Mouse (Mus musculus) hindbrain, embryonic 11.5 days (tissue): ENCODE results near the gene Ap3s2. TPM values are rescaled to one million over a fixed set of nuclear protein-coding genes. Genes with fewer than 3 reads are reported as not detected.

ENCODE experiments used
- ATAC-seq: fragments of 200-750 bp; cut with Nextera tagmentation; 2 replicates; pipeline ENCODE4 v1.8.0; 2017; ENCODE audit warnings: mild to moderate bottlenecking, moderate TSS enrichment, moderate library complexity; ENCODE audit not compliant: low FRiP score
- DNase-seq: peaks from one replicate; pipeline ENCODE4 v3.0.0-alpha.2; 2015; ENCODE audit warnings: low spot score
- H3K27ac ChIP-seq: fragments of 300-500 bp; sonication (generic); 2 replicates; pipeline ENCODE4 v1.5.1; 2014; ENCODE audit warnings: mild to moderate bottlenecking, low read depth, low read length
- H3K27me3 ChIP-seq: fragments of 300-500 bp; sonication (generic); 2 replicates; pipeline ENCODE4 v1.6.1; 2014; ENCODE audit warnings: mild to moderate bottlenecking, low read length, moderate library complexity, mixed read lengths; ENCODE audit not compliant: control insufficient read depth, insufficient read depth
- H3K36me3 ChIP-seq: fragments of 300-500 bp; sonication (generic); 2 replicates; pipeline ENCODE4 v1.6.1; 2014; ENCODE audit warnings: mild to moderate bottlenecking, low read length, moderate library complexity, mixed read lengths; ENCODE audit not compliant: control insufficient read depth, insufficient read depth
- H3K4me1 ChIP-seq: fragments of 300-500 bp; sonication (generic); replicated peaks from 2 replicates; pipeline ENCODE4 v1.6.1; 2014; ENCODE audit warnings: low read length, mixed read lengths; ENCODE audit not compliant: control insufficient read depth, insufficient read depth
- H3K4me2 ChIP-seq: fragments of 300-500 bp; sonication (generic); replicated peaks from 2 replicates; pipeline ENCODE4 v1.6.1; 2014; ENCODE audit warnings: mild to moderate bottlenecking, low read depth, low read length
- H3K4me3 ChIP-seq: fragments of 300-500 bp; sonication (generic); 2 replicates; pipeline ENCODE4 v1.5.1; 2014; ENCODE audit warnings: low read depth, low read length
- H3K9ac ChIP-seq: fragments of 300-500 bp; sonication (generic); 2 replicates; pipeline ENCODE4 v1.6.1; 2014; ENCODE audit warnings: low read depth, low read length
- H3K9me3 ChIP-seq: fragments of 300-500 bp; sonication (generic); 2 replicates; pipeline ENCODE4 v1.6.1; 2016; ENCODE audit warnings: low read length; ENCODE audit not compliant: control insufficient read depth
- WGBS: fragments of 180-500 bp; shearing (Covaris S2); extraction: QIAGEN DNeasy Blood & Tissue Kit; methylation state at CpG from one replicate; pipeline ENCODE4 v1.1.7; 2014; 5-methylcytosine and 5-hydroxymethylcytosine counted together
- polyA plus RNA-seq: library from polyadenylated mRNA; unstranded; fragments of >200 nt; fragmentation: Nextera tagmentation; extraction: Ambion mirVana; gene quantifications from 2 replicates; pipeline ENCODE4 v1.2.1, GENCODE M21; 2014

Gene Ap3s2
- polyA plus RNA-seq, 1 experiment from 2014 or later: 46.6 TPM

- H3K27ac ChIP-seq: no peak overlapping the region
- ATAC-seq (no peak), DNase-seq (no peak)
- H3K9ac ChIP-seq: no peak overlapping the region
- no peak overlapping the region for H3K4me3 ChIP-seq
- no peaks in the 10 kb centered on the region for H3K4me1 ChIP-seq
- H3K36me3 ChIP-seq: no peaks in the 10 kb centered on the region
- no peak overlapping the region for H3K4me2 ChIP-seq
- 98% methylated on average over 6 of the region's 6 CpGs for WGBS
- H3K27me3 ChIP-seq: no peaks in the 10 kb centered on the region
- H3K9me3 ChIP-seq: no peaks in the 10 kb centered on the region
These were observed 19.7 kb downstream of the Ap3s2 start for GRCm38 (mm10) chr7:79900753-79901152.

DNA sequence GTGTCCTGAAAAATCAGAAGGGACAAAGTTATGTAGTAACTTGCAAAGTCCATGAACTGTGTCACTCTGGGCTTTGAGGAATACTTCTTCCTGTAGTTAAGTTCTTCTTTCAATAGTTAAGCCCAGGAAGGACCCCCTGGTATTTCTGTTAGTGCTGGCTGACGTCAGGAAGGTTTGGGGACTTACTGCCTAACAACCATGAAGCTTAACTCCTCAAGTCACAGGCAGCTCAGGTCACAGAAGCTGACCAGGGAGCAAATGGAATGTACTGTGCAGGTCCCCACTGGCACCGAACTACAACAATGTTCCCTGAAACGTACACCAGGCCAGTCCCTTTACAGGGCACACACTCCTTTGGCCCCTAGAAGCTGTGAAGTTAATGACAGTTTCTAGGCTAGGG, 25.2 kb downstream of the Ap3s2 start:
- Histone ChIP-seq H3K4me1 (no peaks in the 10 kb centered on the region), H3K27me3 (no peaks in the 10 kb centered on the region), H3K9me3 (no peaks in the 10 kb centered on the region), H3K9ac (no peak overlapping the region), H3K27ac (no peak overlapping the region), H3K4me2 (no peak overlapping the region), H3K4me3 (no peak overlapping the region), H3K36me3 (no peaks in the 10 kb centered on the region)
- no peak for ATAC-seq
- DNase-seq: no peak
- 80% methylated on average over 3 of the region's 3 CpGs for WGBS

- no peaks in the 10 kb centered on the region for H3K27me3 ChIP-seq
- no peak overlapping the region for H3K27ac ChIP-seq
- 95% methylated on average over 1 of the region's 1 CpGs for WGBS
- no peaks in the 10 kb centered on the region for H3K36me3 ChIP-seq
- H3K4me2 ChIP-seq: no peak overlapping the region
- no peak for ATAC-seq
- H3K9ac ChIP-seq: no peak overlapping the region
- no peaks in the 10 kb centered on the region for H3K4me1 ChIP-seq
- no peak overlapping the region for H3K4me3 ChIP-seq
- DNase-seq: no peak
- no peaks in the 10 kb centered on the region for H3K9me3 ChIP-seq
These were observed 25.7 kb downstream of the Ap3s2 start for GRCm38 (mm10) chr7:79894790-79895189.

DNA sequence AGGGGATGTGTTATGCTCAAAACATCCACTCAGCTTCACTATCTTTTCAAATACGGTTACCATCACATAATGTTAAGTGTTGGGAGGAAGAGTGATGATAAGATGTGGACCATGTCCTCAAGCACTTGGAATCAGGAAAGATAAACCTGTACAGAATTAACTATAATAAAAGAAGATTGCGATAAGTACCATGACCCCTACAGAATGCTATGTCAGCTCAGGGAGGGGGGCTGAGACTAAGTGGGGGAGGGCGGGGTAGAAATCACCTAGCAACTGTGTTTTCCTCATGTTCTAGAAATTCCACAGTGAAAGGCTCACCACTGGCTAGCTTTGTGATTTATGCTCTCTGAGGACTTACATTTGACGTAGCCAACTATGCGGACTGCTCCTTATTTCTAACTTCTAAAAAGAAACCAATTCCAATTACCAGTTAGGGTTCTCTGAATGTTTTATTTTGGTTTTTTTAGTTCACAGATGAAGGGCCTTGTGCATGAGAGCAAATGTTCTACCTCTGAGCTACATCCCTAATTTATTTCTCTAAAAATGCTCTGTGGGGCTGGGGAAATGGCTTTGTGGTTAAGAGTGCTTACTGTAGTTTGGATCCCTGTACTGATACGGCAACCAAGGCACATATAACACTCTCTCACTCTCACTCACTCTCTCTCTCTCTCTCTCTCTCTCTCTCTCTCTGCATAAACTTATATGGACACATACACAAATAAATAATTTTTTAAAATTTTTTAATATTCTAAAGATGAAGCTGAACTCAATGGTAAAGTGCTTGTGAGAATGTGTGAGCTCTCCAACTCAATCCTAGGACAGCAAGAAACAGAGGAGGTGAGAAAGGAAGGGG, 27.6 kb downstream of the Ap3s2 start:
- H3K36me3 ChIP-seq: no peaks in the 10 kb centered on the region
- H3K4me3 ChIP-seq: no peak overlapping the region
- WGBS: 89% methylated on average over 6 of the region's 6 CpGs
- no peak overlapping the region for H3K4me2 ChIP-seq
- H3K27me3 ChIP-seq: no peaks in the 10 kb centered on the region
- no peaks in the 10 kb centered on the region for H3K9me3 ChIP-seq
- no peak overlapping the region for H3K27ac ChIP-seq
- H3K4me1 ChIP-seq: no peaks in the 10 kb centered on the region
- no peak for DNase-seq
- no peak overlapping the region for H3K9ac ChIP-seq
- no peak for ATAC-seq

DNA sequence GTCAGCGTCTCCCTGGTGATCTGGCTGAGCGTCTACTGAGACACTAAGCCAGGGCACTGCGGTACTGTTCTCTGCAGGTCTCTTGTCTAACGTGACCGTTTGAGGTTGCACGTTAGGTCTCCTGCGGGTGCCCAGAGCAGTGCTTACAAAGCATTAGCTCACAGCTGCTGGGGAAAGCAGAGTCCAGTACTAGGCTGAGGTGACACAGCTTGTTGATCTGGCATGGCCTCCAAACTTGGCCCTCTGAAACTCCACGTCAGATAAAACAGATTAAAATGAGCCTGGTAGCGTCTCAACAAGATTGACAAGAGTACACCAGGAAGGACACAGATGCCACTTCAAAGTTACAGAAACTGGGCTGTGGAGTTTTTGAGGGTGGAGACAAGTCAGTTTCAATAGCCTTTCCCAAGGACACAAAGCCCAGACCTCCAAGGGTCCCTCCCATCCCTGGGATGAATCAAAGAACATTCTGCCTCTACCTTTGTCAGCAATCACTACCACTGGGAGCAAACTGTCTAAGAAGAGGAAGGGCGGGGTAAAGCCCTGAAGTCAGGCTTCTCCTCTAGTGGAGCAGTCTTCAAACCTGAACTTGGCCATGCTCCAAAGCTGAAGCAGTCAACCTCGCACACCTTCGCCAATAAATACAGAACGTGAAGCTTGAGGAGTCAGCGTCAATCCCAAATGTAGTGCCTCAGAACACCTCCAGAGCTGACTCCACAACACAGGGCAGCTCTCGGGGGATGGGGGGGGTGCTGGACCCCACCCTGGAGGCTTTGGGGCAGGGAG, 29.8 kb downstream of the Ap3s2 start:
- DNase-seq: no peak
- H3K27me3 ChIP-seq: no peaks in the 10 kb centered on the region
- 89% methylated on average over 15 of the region's 15 CpGs for WGBS

DNA sequence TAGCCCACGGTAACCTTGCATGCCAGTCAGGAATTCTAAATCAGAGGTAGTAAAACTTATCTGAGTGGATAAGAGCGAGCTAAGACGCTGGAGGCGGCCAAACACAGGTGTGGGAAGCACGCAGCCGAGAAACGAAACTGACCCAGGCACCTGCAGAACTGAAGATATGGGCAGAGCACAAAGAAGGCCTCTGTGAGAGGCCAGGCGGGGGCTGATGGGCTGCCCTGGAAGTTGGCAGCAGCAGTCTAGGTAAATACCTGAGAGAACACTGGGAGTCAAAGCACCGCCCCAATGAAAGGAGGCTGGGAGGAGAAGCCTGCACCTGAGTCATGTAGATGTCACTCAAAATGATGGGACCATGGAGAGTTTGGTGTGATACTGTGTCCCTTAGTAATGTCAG, 31.8 kb downstream of the Ap3s2 start:
- no peaks in the 10 kb centered on the region for H3K36me3 ChIP-seq
- no peaks in the 10 kb centered on the region for H3K27me3 ChIP-seq
- ATAC-seq: no peak
- H3K4me3 ChIP-seq: no peak overlapping the region
- no peaks in the 10 kb centered on the region for H3K9me3 ChIP-seq
- no peak overlapping the region for H3K4me2 ChIP-seq
- no peaks in the 10 kb centered on the region for H3K4me1 ChIP-seq
- H3K27ac ChIP-seq: no peak overlapping the region
- H3K9ac ChIP-seq: no peak overlapping the region
- 91% methylated on average over 9 of the region's 9 CpGs for WGBS
- no peak for DNase-seq

More for the DNA sequence above, 29.8 kb downstream of the Ap3s2 start:
- Histone ChIP-seq H3K4me1 (no peaks in the 10 kb centered on the region), H3K9ac (no peak overlapping the region), H3K36me3 (no peaks in the 10 kb centered on the region), H3K4me2 (no peak overlapping the region), H3K27ac (no peak overlapping the region), H3K9me3 (no peaks in the 10 kb centered on the region), H3K4me3 (no peak overlapping the region)
- ATAC-seq: no peak

- no peak for DNase-seq
- Histone ChIP-seq H3K27me3 (no peaks in the 10 kb centered on the region), H3K9ac (no peak overlapping the region), H3K4me1 (no peaks in the 10 kb centered on the region), H3K36me3 (0 out of 2 replicates have a peak, but pooled peaks cover 5% of the 10 kb centered on the region), H3K4me3 (no peak overlapping the region), H3K4me2 (no peak overlapping the region), H3K27ac (no peak overlapping the region), H3K9me3 (no peaks in the 10 kb centered on the region)
- 92% methylated on average over 7 of the region's 7 CpGs for WGBS
- ATAC-seq: no peak
These were observed 36.7 kb downstream of the Ap3s2 start for GRCm38 (mm10) chr7:79883613-79884334.

- WGBS: 98% methylated on average over 6 of the region's 6 CpGs
- no peak for DNase-seq
- Histone ChIP-seq H3K27me3 (no peaks in the 10 kb centered on the region), H3K36me3 (0 out of 2 replicates have a peak, but pooled peaks cover 5% of the 10 kb centered on the region), H3K4me1 (no peaks in the 10 kb centered on the region), H3K27ac (no peak overlapping the region), H3K4me2 (no peak overlapping the region), H3K4me3 (no peak overlapping the region), H3K9ac (no peak overlapping the region), H3K9me3 (no peaks in the 10 kb centered on the region)
- ATAC-seq: no peak
These were observed 38.5 kb downstream of the Ap3s2 start for GRCm38 (mm10) chr7:79881901-79882300.
